Mouse (Mus musculus) kidney, embryonic 16.5 days (tissue): ENCODE results near the gene Hrnr. TPM values are rescaled to one million over a fixed set of nuclear protein-coding genes. Genes with fewer than 3 reads are reported as not detected.

Source experiments
- ATAC-seq: fragments of 200-750 bp; cut with Nextera tagmentation; 2 replicates; pipeline ENCODE4 v1.8.0; 2017; ENCODE audit warnings: moderate TSS enrichment; ENCODE audit not compliant: low FRiP score, low TSS enrichment
- H3K27ac ChIP-seq: fragments of 300-500 bp; sonication (generic); 2 replicates; pipeline ENCODE4 v1.5.1; 2014; ENCODE audit warnings: low read length
- H3K27me3 ChIP-seq: fragments of 300-500 bp; sonication (generic); 2 replicates; pipeline ENCODE4 v1.6.1; 2014; ENCODE audit warnings: low read length, control low read depth, mixed read lengths; ENCODE audit not compliant: insufficient read depth
- H3K36me3 ChIP-seq: fragments of 300-500 bp; sonication (generic); 2 replicates; pipeline ENCODE4 v1.6.1; 2014; ENCODE audit warnings: low read length, control low read depth, mixed read lengths; ENCODE audit not compliant: insufficient read depth
- H3K4me1 ChIP-seq: fragments of 300-500 bp; sonication (generic); 2 replicates; pipeline ENCODE4 v1.6.1; 2014; ENCODE audit warnings: low read length, control low read depth, mixed read lengths; ENCODE audit not compliant: insufficient read depth
- H3K4me2 ChIP-seq: fragments of 300-500 bp; sonication (generic); replicated peaks from 2 replicates; pipeline ENCODE4 v1.6.1; 2014; ENCODE audit warnings: low read depth, low read length
- H3K4me3 ChIP-seq: fragments of 300-500 bp; sonication (generic); 2 replicates; pipeline ENCODE4 v1.5.1; 2014; ENCODE audit warnings: mild to moderate bottlenecking, low read length
- H3K9ac ChIP-seq: fragments of 300-500 bp; sonication (generic); replicated peaks from 2 replicates; pipeline ENCODE4 v1.6.1; 2014; ENCODE audit warnings: low read length
- H3K9me3 ChIP-seq: fragments of 300-500 bp; sonication (generic); 2 replicates; pipeline ENCODE4 v1.6.1; 2016; ENCODE audit warnings: low read length, control low read depth
- WGBS: fragments of 180-500 bp; shearing (Covaris S2); extraction: QIAGEN DNeasy Blood & Tissue Kit; methylation state at CpG from one replicate; pipeline ENCODE4 v1.1.7; 2014; 5-methylcytosine and 5-hydroxymethylcytosine counted together
- polyA plus RNA-seq: library from polyadenylated mRNA; unstranded; fragments of >200 nt; fragmentation: Nextera tagmentation; extraction: Ambion mirVana; gene quantifications from 2 replicates; pipeline ENCODE4 v1.2.1, GENCODE M21; 2015

The Hrnr gene
- 0.04 and 0.07 TPM in 2 replicates for polyA plus RNA-seq

GRCm38 (mm10) chr3:93319449-93319848 lies at the start of gene Hrnr:
Gene Hrnr, plus strand, starts transcription at chr3:93319749.
- no peaks in the 10 kb centered on the region for H3K4me1 ChIP-seq
- no peaks in the 10 kb centered on the region for H3K36me3 ChIP-seq
- ATAC-seq = no peak
- H3K27ac ChIP-seq = no peak within 1 kb of the TSS
- no peaks in the 10 kb centered on the region for H3K27me3 ChIP-seq
- no peaks in the 10 kb centered on the region for H3K9me3 ChIP-seq
- H3K9ac ChIP-seq = no peak within 1 kb of the TSS
- 79% methylated on average over 2 of the region's 2 CpGs for WGBS
- no peak within 1 kb of the TSS for H3K4me3 ChIP-seq
- H3K4me2 ChIP-seq = no peak within 1 kb of the TSS

GRCm38 (mm10) chr3:93273223-93273622 lies 46.3 kb upstream of the Hrnr start, which contains the start of gene Flg:
Gene Flg, plus strand, starts transcription at chr3:93273523.
- Histone ChIP-seq H3K4me1 (no peaks in the 10 kb centered on the region), H3K9ac (no peak within 1 kb of the TSS), H3K27me3 (no peaks in the 10 kb centered on the region), H3K9me3 (no peaks in the 10 kb centered on the region), H3K27ac (no peak within 1 kb of the TSS), H3K36me3 (no peaks in the 10 kb centered on the region), H3K4me3 (no peak within 1 kb of the TSS), H3K4me2 (no peak within 1 kb of the TSS)
- no peak for ATAC-seq
- WGBS = 82% methylated on average over 2 of the region's 2 CpGs

GRCm38 (mm10) chr3:93297542-93297941 lies 22.0 kb upstream of the Hrnr start:
- H3K27me3 ChIP-seq = no peaks in the 10 kb centered on the region
- H3K27ac ChIP-seq = no peak overlapping the region
- no peaks in the 10 kb centered on the region for H3K9me3 ChIP-seq
- no peak overlapping the region for H3K9ac ChIP-seq
- no peak overlapping the region for H3K4me3 ChIP-seq
- H3K4me2 ChIP-seq = no peak overlapping the region
- H3K4me1 ChIP-seq = no peaks in the 10 kb centered on the region
- no peak for ATAC-seq
- no peaks in the 10 kb centered on the region for H3K36me3 ChIP-seq
- 69% methylated on average over 2 of the region's 2 CpGs for WGBS

- H3K9ac ChIP-seq = no peak overlapping the region
- ATAC-seq = no peak
- no peaks in the 10 kb centered on the region for H3K36me3 ChIP-seq
- WGBS = 75% methylated on average over 6 of the region's 6 CpGs
- no peak overlapping the region for H3K4me2 ChIP-seq
- no peaks in the 10 kb centered on the region for H3K9me3 ChIP-seq
- H3K4me1 ChIP-seq = no peaks in the 10 kb centered on the region
- no peak overlapping the region for H3K27ac ChIP-seq
- H3K4me3 ChIP-seq = no peak overlapping the region
- no peaks in the 10 kb centered on the region for H3K27me3 ChIP-seq
Observed at GRCm38 (mm10) chr3:93299832-93300231, 19.7 kb upstream of the Hrnr start.

GRCm38 (mm10) chr3:93301896-93302295 lies 17.7 kb upstream of the Hrnr start:
- Histone ChIP-seq H3K9ac (no peak overlapping the region), H3K4me3 (no peak overlapping the region), H3K9me3 (no peaks in the 10 kb centered on the region), H3K36me3 (no peaks in the 10 kb centered on the region), H3K4me2 (no peak overlapping the region), H3K27ac (no peak overlapping the region), H3K27me3 (no peaks in the 10 kb centered on the region), H3K4me1 (no peaks in the 10 kb centered on the region)
- whole genome bisulfite sequencing = 60% methylated on average over 3 of the region's 3 CpGs
- no peak for ATAC-seq

- no peaks in the 10 kb centered on the region for H3K4me1 ChIP-seq
- no peak overlapping the region for H3K27ac ChIP-seq
- H3K9me3 ChIP-seq = no peaks in the 10 kb centered on the region
- no peak overlapping the region for H3K4me2 ChIP-seq
- ATAC-seq = no peak
- no peak overlapping the region for H3K4me3 ChIP-seq
- WGBS = 79% methylated on average over 2 of the region's 2 CpGs
- no peaks in the 10 kb centered on the region for H3K36me3 ChIP-seq
- no peak overlapping the region for H3K9ac ChIP-seq
- H3K27me3 ChIP-seq = no peaks in the 10 kb centered on the region
Observed at GRCm38 (mm10) chr3:93306142-93306541, 13.4 kb upstream of the Hrnr start.

- H3K4me2 ChIP-seq = no peak overlapping the region
- H3K9me3 ChIP-seq = no peaks in the 10 kb centered on the region
- no peaks in the 10 kb centered on the region for H3K36me3 ChIP-seq
- H3K27ac ChIP-seq = no peak overlapping the region
- no peaks in the 10 kb centered on the region for H3K27me3 ChIP-seq
- H3K9ac ChIP-seq = no peak overlapping the region
- H3K4me1 ChIP-seq = no peaks in the 10 kb centered on the region
- 38% methylated on average over 3 of the region's 3 CpGs for WGBS
- ATAC-seq = no peak
- H3K4me3 ChIP-seq = no peak overlapping the region
Observed at GRCm38 (mm10) chr3:93311371-93311770, 8.2 kb upstream of the Hrnr start.

- H3K36me3 ChIP-seq = no peaks in the 10 kb centered on the region
- H3K27ac ChIP-seq = no peak overlapping the region
- no peak overlapping the region for H3K4me3 ChIP-seq
- no peak overlapping the region for H3K4me2 ChIP-seq
- H3K27me3 ChIP-seq = no peaks in the 10 kb centered on the region
- no peaks in the 10 kb centered on the region for H3K9me3 ChIP-seq
- H3K4me1 ChIP-seq = no peaks in the 10 kb centered on the region
- H3K9ac ChIP-seq = no peak overlapping the region
- no peak for ATAC-seq
- WGBS = 94% methylated on average over 1 of the region's 1 CpGs
Observed at GRCm38 (mm10) chr3:93314388-93314787, 5.2 kb upstream of the Hrnr start.

- Histone ChIP-seq H3K9ac (no peak overlapping the region), H3K27ac (no peak overlapping the region), H3K9me3 (no peaks in the 10 kb centered on the region), H3K27me3 (no peaks in the 10 kb centered on the region), H3K4me1 (no peaks in the 10 kb centered on the region), H3K36me3 (no peaks in the 10 kb centered on the region), H3K4me3 (no peak overlapping the region), H3K4me2 (no peak overlapping the region)
- no peak for ATAC-seq
Observed at GRCm38 (mm10) chr3:93337749-93338148, 18.2 kb downstream of the Hrnr start.

GRCm38 (mm10) chr3:93340021-93340420 lies 20.5 kb downstream of the Hrnr start:
- Histone ChIP-seq H3K27me3 (no peaks in the 10 kb centered on the region), H3K9me3 (no peaks in the 10 kb centered on the region), H3K27ac (no peak overlapping the region), H3K4me3 (no peak overlapping the region), H3K4me1 (no peaks in the 10 kb centered on the region), H3K4me2 (no peak overlapping the region), H3K36me3 (no peaks in the 10 kb centered on the region), H3K9ac (no peak overlapping the region)
- WGBS = 89% methylated on average over 4 of the region's 4 CpGs
- no peak for ATAC-seq

GRCm38 (mm10) chr3:93346896-93347295 lies 27.3 kb downstream of the Hrnr start:
- no peak overlapping the region for H3K4me3 ChIP-seq
- H3K9me3 ChIP-seq = no peaks in the 10 kb centered on the region
- H3K36me3 ChIP-seq = no peaks in the 10 kb centered on the region
- no peak overlapping the region for H3K27ac ChIP-seq
- H3K4me2 ChIP-seq = no peak overlapping the region
- H3K27me3 ChIP-seq = no peaks in the 10 kb centered on the region
- no peak for ATAC-seq
- H3K4me1 ChIP-seq = no peaks in the 10 kb centered on the region
- 76% methylated on average over 2 of the region's 2 CpGs for WGBS
- H3K9ac ChIP-seq = no peak overlapping the region
